Mouse (Mus musculus): ENCODE measurements around the gene Qtrt1. TPM values are rescaled to one million over a fixed set of nuclear protein-coding genes. Genes with fewer than 3 reads are reported as not detected.

The Qtrt1 gene
- polyA plus RNA-seq, 1 experiment from 2014 or later: 51.1 TPM

DNA sequence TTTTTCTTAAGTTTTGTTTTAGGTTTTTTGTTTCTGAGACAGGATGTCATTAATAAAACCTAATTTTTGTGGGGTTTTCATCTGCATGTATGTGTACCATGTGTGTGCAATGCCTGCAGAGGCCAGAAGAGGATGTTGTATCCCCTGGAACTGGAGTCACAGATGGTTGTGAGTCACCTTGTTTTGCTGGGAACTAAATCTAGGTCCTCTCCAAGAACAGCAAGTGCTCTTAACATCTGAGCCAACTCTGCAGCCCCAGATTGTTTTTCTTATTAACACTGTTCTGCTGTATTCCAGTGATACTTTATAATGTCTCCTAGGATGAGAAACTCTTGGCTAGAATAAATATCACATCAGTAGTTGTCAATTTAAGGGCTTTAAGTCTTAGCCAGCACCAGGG, 30.8 kb upstream of the Qtrt1 start:
- H3K27ac ChIP-seq (ENCODE audit: low read length): no peak overlapping the region
- H3K9ac ChIP-seq (ENCODE audit: low read length): no peak overlapping the region
- H3K4me2 ChIP-seq (ENCODE audit: low read depth, low read length): no peak overlapping the region
- no peaks in the 10 kb centered on the region for H3K9me3 ChIP-seq (replicated peaks; ENCODE audit: control insufficient read depth, low read length)
- H3K4me3 ChIP-seq (replicated peaks; ENCODE audit: low read length): no peak overlapping the region
- no peaks in the 10 kb centered on the region for H3K27me3 ChIP-seq (ENCODE audit: control insufficient read depth, insufficient read depth, low read length)
- ATAC-seq (ENCODE audit: insufficient read depth, low FRiP score): no peak
- H3K36me3 ChIP-seq (ENCODE audit: control insufficient read depth, insufficient read depth, low read length): no peaks in the 10 kb centered on the region
- H3K4me1 ChIP-seq (ENCODE audit: control insufficient read depth, insufficient read depth, low read length): 0 out of 2 replicates have a peak, but pooled peaks cover 6% of the 10 kb centered on the region

DNA sequence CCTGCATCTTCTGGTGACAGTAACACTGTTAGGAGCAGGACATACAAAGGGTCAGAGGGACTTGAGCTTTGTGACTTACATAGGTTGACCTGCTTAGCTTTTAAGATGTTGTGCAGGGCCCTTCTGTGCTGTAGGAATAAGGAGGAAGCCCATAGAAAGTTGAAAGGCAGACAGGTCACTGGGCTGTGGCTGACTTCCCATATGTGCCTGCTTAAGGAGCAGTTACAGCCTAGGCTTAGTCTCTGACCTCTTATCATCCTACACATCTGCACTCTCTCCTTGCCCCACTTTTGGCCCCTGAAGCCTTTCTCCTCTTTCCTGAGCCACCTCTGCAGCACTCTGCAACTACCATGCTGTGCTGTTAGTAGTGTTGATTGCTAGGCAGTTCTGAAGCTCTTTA, 27.7 kb upstream of the Qtrt1 start:
- ATAC-seq (ENCODE audit: insufficient read depth, low FRiP score): no peak
- Histone ChIP-seq H3K36me3 (ENCODE audit: control insufficient read depth, insufficient read depth, low read length) (0 out of 2 replicates have a peak, but pooled peaks cover 6% of the 10 kb centered on the region), H3K4me2 (ENCODE audit: low read depth, low read length) (no peak overlapping the region), H3K9me3 (replicated peaks; ENCODE audit: control insufficient read depth, low read length) (no peaks in the 10 kb centered on the region), H3K27ac (ENCODE audit: low read length) (no peak overlapping the region), H3K4me1 (ENCODE audit: control insufficient read depth, insufficient read depth, low read length) (0 out of 2 replicates have a peak, but pooled peaks cover 3% of the 10 kb centered on the region), H3K27me3 (ENCODE audit: control insufficient read depth, insufficient read depth, low read length) (no peaks in the 10 kb centered on the region), H3K9ac (ENCODE audit: low read length) (no peak overlapping the region), H3K4me3 (replicated peaks; ENCODE audit: low read length) (no peak overlapping the region)

- H3K27me3 ChIP-seq (ENCODE audit: control insufficient read depth, insufficient read depth, low read length): no peaks in the 10 kb centered on the region
- H3K36me3 ChIP-seq (ENCODE audit: control insufficient read depth, insufficient read depth, low read length): peaks cover 55% of the 10 kb centered on the region
- no peak overlapping the region for H3K9ac ChIP-seq (ENCODE audit: low read length)
- H3K9me3 ChIP-seq (replicated peaks; ENCODE audit: control insufficient read depth, low read length): no peaks in the 10 kb centered on the region
- H3K27ac ChIP-seq (ENCODE audit: low read length): no peak overlapping the region
- no peak overlapping the region for H3K4me3 ChIP-seq (replicated peaks; ENCODE audit: low read length)
- no peaks in the 10 kb centered on the region for H3K4me1 ChIP-seq (ENCODE audit: control insufficient read depth, insufficient read depth, low read length)
- no peak overlapping the region for H3K4me2 ChIP-seq (ENCODE audit: low read depth, low read length)
- WGBS: 84% methylated on average over 10 of the region's 10 CpGs
- no peak for ATAC-seq (ENCODE audit: insufficient read depth, low FRiP score)
Observed at GRCm38 (mm10) chr9:21392646-21393175, 18.9 kb upstream of the Qtrt1 start.

- Histone ChIP-seq H3K4me1 (ENCODE audit: control insufficient read depth, insufficient read depth, low read length) (no peaks in the 10 kb centered on the region), H3K36me3 (ENCODE audit: control insufficient read depth, insufficient read depth, low read length) (peaks cover 64% of the 10 kb centered on the region), H3K9me3 (replicated peaks; ENCODE audit: control insufficient read depth, low read length) (no peaks in the 10 kb centered on the region), H3K27me3 (ENCODE audit: control insufficient read depth, insufficient read depth, low read length) (no peaks in the 10 kb centered on the region), H3K9ac (ENCODE audit: low read length) (no peak overlapping the region), H3K27ac (ENCODE audit: low read length) (no peak overlapping the region), H3K4me3 (replicated peaks; ENCODE audit: low read length) (no peak overlapping the region), H3K4me2 (ENCODE audit: low read depth, low read length) (no peak overlapping the region)
- 90% methylated on average over 3 of the region's 3 CpGs for WGBS
- ATAC-seq (ENCODE audit: insufficient read depth, low FRiP score): no peak
Observed at GRCm38 (mm10) chr9:21395692-21396091, 15.9 kb upstream of the Qtrt1 start.

GRCm38 (mm10) chr9:21397170-21397569, 14.5 kb upstream of the Qtrt1 start:
- Histone ChIP-seq H3K36me3 (ENCODE audit: control insufficient read depth, insufficient read depth, low read length) (peaks cover 68% of the 10 kb centered on the region), H3K27me3 (ENCODE audit: control insufficient read depth, insufficient read depth, low read length) (no peaks in the 10 kb centered on the region), H3K4me3 (replicated peaks; ENCODE audit: low read length) (no peak overlapping the region), H3K4me2 (ENCODE audit: low read depth, low read length) (no peak overlapping the region), H3K9ac (ENCODE audit: low read length) (no peak overlapping the region), H3K27ac (ENCODE audit: low read length) (no peak overlapping the region), H3K4me1 (ENCODE audit: control insufficient read depth, insufficient read depth, low read length) (no peaks in the 10 kb centered on the region), H3K9me3 (replicated peaks; ENCODE audit: control insufficient read depth, low read length) (no peaks in the 10 kb centered on the region)
- 94% methylated on average over 3 of the region's 3 CpGs for WGBS
- ATAC-seq (ENCODE audit: insufficient read depth, low FRiP score): no peak

- 89% methylated on average over 9 of the region's 9 CpGs for WGBS
Observed at GRCm38 (mm10) chr9:21401042-21401441, 10.6 kb upstream of the Qtrt1 start.

DNA sequence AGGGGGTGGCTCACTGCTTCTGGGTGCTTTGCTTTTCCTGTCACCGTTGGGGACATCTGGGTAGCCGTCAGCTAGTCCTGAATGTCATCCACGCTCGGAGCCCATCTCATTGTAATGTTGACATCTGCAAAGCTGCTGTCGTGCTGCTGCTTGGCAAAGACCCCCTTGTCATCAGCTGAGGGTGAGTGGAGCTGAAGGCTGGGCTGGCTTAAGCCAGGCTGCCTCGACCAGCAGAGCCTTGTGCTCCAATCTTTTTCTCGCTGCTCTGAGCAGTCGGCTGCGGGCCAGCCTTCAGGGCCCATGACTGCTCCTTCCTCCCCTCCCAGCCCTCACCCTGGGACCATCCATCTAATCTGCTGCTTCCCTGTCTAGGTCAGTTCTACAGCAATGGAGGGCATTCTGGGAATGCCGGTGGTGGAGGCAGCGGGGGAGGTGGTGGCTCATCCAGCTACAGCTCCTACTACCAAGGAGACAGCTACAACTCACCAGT, 8.8 kb upstream of the Qtrt1 start:
- no peak overlapping the region for H3K27ac ChIP-seq (ENCODE audit: low read length)
- H3K4me1 ChIP-seq (ENCODE audit: control insufficient read depth, insufficient read depth, low read length): no peaks in the 10 kb centered on the region
- no peaks in the 10 kb centered on the region for H3K27me3 ChIP-seq (ENCODE audit: control insufficient read depth, insufficient read depth, low read length)
- H3K4me2 ChIP-seq (ENCODE audit: low read depth, low read length): no peak overlapping the region
- no peak for ATAC-seq (ENCODE audit: insufficient read depth, low FRiP score)
- H3K36me3 ChIP-seq (ENCODE audit: control insufficient read depth, insufficient read depth, low read length): peaks cover 36% of the 10 kb centered on the region
- 84% methylated on average over 11 of the region's 11 CpGs for WGBS
- H3K9ac ChIP-seq (ENCODE audit: low read length): no peak overlapping the region
- H3K9me3 ChIP-seq (replicated peaks; ENCODE audit: control insufficient read depth, low read length): no peaks in the 10 kb centered on the region
- no peak overlapping the region for H3K4me3 ChIP-seq (replicated peaks; ENCODE audit: low read length)

More at GRCm38 (mm10) chr9:21401042-21401441, 10.6 kb upstream of the Qtrt1 start:
- Histone ChIP-seq H3K9ac (ENCODE audit: low read length) (no peak overlapping the region), H3K4me1 (ENCODE audit: control insufficient read depth, insufficient read depth, low read length) (no peaks in the 10 kb centered on the region), H3K36me3 (ENCODE audit: control insufficient read depth, insufficient read depth, low read length) (peaks cover 49% of the 10 kb centered on the region), H3K4me2 (ENCODE audit: low read depth, low read length) (no peak overlapping the region), H3K9me3 (replicated peaks; ENCODE audit: control insufficient read depth, low read length) (no peaks in the 10 kb centered on the region), H3K27ac (ENCODE audit: low read length) (no peak overlapping the region), H3K4me3 (replicated peaks; ENCODE audit: low read length) (no peak overlapping the region), H3K27me3 (ENCODE audit: control insufficient read depth, insufficient read depth, low read length) (no peaks in the 10 kb centered on the region)
- ATAC-seq (ENCODE audit: insufficient read depth, low FRiP score): no peak

DNA sequence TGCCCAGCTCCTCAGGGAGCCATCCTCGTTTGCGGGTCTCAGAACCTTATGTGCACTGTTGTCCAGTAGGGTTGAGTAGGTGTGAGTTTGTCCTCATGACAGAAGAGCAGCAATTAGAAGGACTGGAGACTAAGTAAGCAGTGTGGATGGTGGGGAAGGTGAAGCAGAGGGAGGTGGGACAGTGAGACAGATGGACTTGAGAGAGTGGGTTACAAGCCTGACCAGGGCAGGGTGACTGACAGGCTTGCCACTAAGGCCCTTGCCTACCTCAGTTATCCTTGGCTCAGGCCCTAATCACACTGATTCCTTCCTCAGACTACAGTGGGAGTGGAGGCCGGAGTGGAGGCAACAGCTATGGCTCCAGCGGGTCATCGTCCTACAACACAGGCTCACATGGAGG, 7.9 kb upstream of the Qtrt1 start:
- Histone ChIP-seq H3K36me3 (ENCODE audit: control insufficient read depth, insufficient read depth, low read length) (peaks cover 34% of the 10 kb centered on the region), H3K27me3 (ENCODE audit: control insufficient read depth, insufficient read depth, low read length) (no peaks in the 10 kb centered on the region)
- 96% methylated on average over 5 of the region's 5 CpGs for WGBS

GRCm38 (mm10) chr9:21405525-21405924, 6.1 kb upstream of the Qtrt1 start:
- 66% methylated on average over 4 of the region's 4 CpGs for WGBS
- no peaks in the 10 kb centered on the region for H3K27me3 ChIP-seq (ENCODE audit: control insufficient read depth, insufficient read depth, low read length)
- H3K27ac ChIP-seq (ENCODE audit: low read length): no peak overlapping the region
- no peak overlapping the region for H3K4me3 ChIP-seq (replicated peaks; ENCODE audit: low read length)
- H3K36me3 ChIP-seq (ENCODE audit: control insufficient read depth, insufficient read depth, low read length): peaks cover 17% of the 10 kb centered on the region
- H3K4me2 ChIP-seq (ENCODE audit: low read depth, low read length): no peak overlapping the region
- H3K4me1 ChIP-seq (ENCODE audit: control insufficient read depth, insufficient read depth, low read length): no peaks in the 10 kb centered on the region
- no peak overlapping the region for H3K9ac ChIP-seq (ENCODE audit: low read length)
- no peak for ATAC-seq (ENCODE audit: insufficient read depth, low FRiP score)
- H3K9me3 ChIP-seq (replicated peaks; ENCODE audit: control insufficient read depth, low read length): no peaks in the 10 kb centered on the region

More for the DNA sequence above, 7.9 kb upstream of the Qtrt1 start:
- no peak overlapping the region for H3K4me2 ChIP-seq (ENCODE audit: low read depth, low read length)
- no peaks in the 10 kb centered on the region for H3K4me1 ChIP-seq (ENCODE audit: control insufficient read depth, insufficient read depth, low read length)
- H3K4me3 ChIP-seq (replicated peaks; ENCODE audit: low read length): no peak overlapping the region
- no peaks in the 10 kb centered on the region for H3K9me3 ChIP-seq (replicated peaks; ENCODE audit: control insufficient read depth, low read length)
- H3K27ac ChIP-seq (ENCODE audit: low read length): no peak overlapping the region
- ATAC-seq (ENCODE audit: insufficient read depth, low FRiP score): no peak
- H3K9ac ChIP-seq (ENCODE audit: low read length): no peak overlapping the region
